Mouse (Mus musculus): ENCODE results near the gene Il17d. TPM values are rescaled to one million over a fixed set of nuclear protein-coding genes. Genes with fewer than 3 reads are reported as not detected.

Il17d gene
- total and polyA plus RNA-seq, 3 experiments, result 0.54 to 2.2 TPM; not detected in 1

- no peak for TF ChIP-seq CTCF (IDR thresholded peaks at IDR 0.05 in 2 of 3, conservative IDR thresholded peaks at IDR 0.05 in 1 of 3; ENCODE audit: control insufficient read depth in 1 of 3, insufficient read depth in 1 of 3, low read depth in 2 of 3, low read length in 3 of 3, poor library complexity in 1 of 3, severe bottlenecking in 1 of 3)
- peaks cover 0 to 4% of the 10 kb centered on the region in 2 experiments; a peak in 2 of 4 replicates for H3K4me1 ChIP-seq (ENCODE audit: control insufficient read depth in 1 of 2, insufficient read depth in 2 of 2, low read length in 2 of 2)
Observed at GRCm38 (mm10) chr14:57534961-57535360, 10.4 kb downstream of the Il17d start.

GRCm38 (mm10) chr14:57535646-57536045 lies 11.1 kb downstream of the Il17d start:
- no peak for DNase-seq (ENCODE audit: low read depth, low spot score)
- H3K9me3 ChIP-seq (replicated peaks; ENCODE audit: insufficient read depth, low read length), result no peaks in the 10 kb centered on the region
- H3K27me3 ChIP-seq (ENCODE audit: control insufficient read depth in 1 of 2, insufficient read depth in 2 of 2, low read length in 2 of 2), result no peaks in the 10 kb centered on the region
- H3K27ac ChIP-seq (ENCODE audit: control insufficient read depth, low read depth, low read length), result no peak overlapping the region
- H3K79me2 ChIP-seq (ENCODE audit: control insufficient read depth, insufficient read depth, low read length, poor library complexity), result no peaks in the 10 kb centered on the region
- no peak for TF ChIP-seq MEF2A (IDR thresholded peaks at IDR 0.05; ENCODE audit: extremely low read depth, insufficient replicate concordance, low read depth, low read length, poor library complexity, severe bottlenecking)
- TF ChIP-seq MAZ (IDR thresholded peaks at IDR 0.05; ENCODE audit: low read depth, low read length), result no peak
- TF ChIP-seq TAL1 (IDR thresholded peaks at IDR 0.05; ENCODE audit: low read length), result no peak
- TF ChIP-seq KAT2A (conservative IDR thresholded peaks at IDR 0.05; ENCODE audit: low read depth, low read length), result no peak
- no peak for TF ChIP-seq CHD2 (IDR thresholded peaks at IDR 0.05; ENCODE audit: low read length)
- TF ChIP-seq POLR2AphosphoS2 (IDR thresholded peaks at IDR 0.05; ENCODE audit: low read length), result no peak
- no peak for TF ChIP-seq RAD21 (IDR thresholded peaks at IDR 0.05; ENCODE audit: low read depth, low read length)
- TF ChIP-seq USF1 (IDR thresholded peaks at IDR 0.05; ENCODE audit: low read depth, low read length), result no peak
- TF ChIP-seq GATA1 (IDR thresholded peaks at IDR 0.05; ENCODE audit: low read depth, low read length), result no peak
- no peak for TF ChIP-seq ZNF384 (IDR thresholded peaks at IDR 0.05; ENCODE audit: low read depth, low read length)
- H3K4me3 ChIP-seq (ENCODE audit: control insufficient read depth in 1 of 2, insufficient read depth in 1 of 2, low read depth in 2 of 2, low read length in 2 of 2), result no peak overlapping the region
- no peak overlapping the region for H3K9ac ChIP-seq (ENCODE audit: control insufficient read depth, low read depth, low read length, poor library complexity, severe bottlenecking)
- no peaks in the 10 kb centered on the region for H3K36me3 ChIP-seq (ENCODE audit: control insufficient read depth in 1 of 2, insufficient read depth in 2 of 2, low read length in 2 of 2)
- H3K4me1 ChIP-seq (ENCODE audit: control insufficient read depth in 1 of 2, insufficient read depth in 2 of 2, low read length in 2 of 2), result peaks cover 0 to 4% of the 10 kb centered on the region in 2 experiments; a peak in 2 of 4 replicates

More at GRCm38 (mm10) chr14:57534961-57535360, 10.4 kb downstream of the Il17d start:
- no peaks in the 10 kb centered on the region for H3K36me3 ChIP-seq (ENCODE audit: control insufficient read depth in 1 of 2, insufficient read depth in 2 of 2, low read length in 2 of 2)
- no peaks in the 10 kb centered on the region for H3K79me2 ChIP-seq (ENCODE audit: control insufficient read depth, insufficient read depth, low read length, poor library complexity)
- no peak overlapping the region for H3K27ac ChIP-seq (ENCODE audit: control insufficient read depth, low read depth, low read length)
- H3K9me3 ChIP-seq (replicated peaks; ENCODE audit: insufficient read depth, low read length), result no peaks in the 10 kb centered on the region
- H3K9ac ChIP-seq (ENCODE audit: control insufficient read depth, low read depth, low read length, poor library complexity, severe bottlenecking), result no peak overlapping the region
- DNase-seq (ENCODE audit: low read depth, low spot score), result no peak
- no peak overlapping the region for H3K4me3 ChIP-seq (ENCODE audit: control insufficient read depth in 1 of 2, insufficient read depth in 1 of 2, low read depth in 2 of 2, low read length in 2 of 2)
- H3K27me3 ChIP-seq (ENCODE audit: control insufficient read depth in 1 of 2, insufficient read depth in 2 of 2, low read length in 2 of 2), result no peaks in the 10 kb centered on the region

GRCm38 (mm10) chr14:57536820-57537219 lies 12.2 kb downstream of the Il17d start:
- no peak for DNase-seq (ENCODE audit: low read depth, low spot score)

More at GRCm38 (mm10) chr14:57536820-57537219, 12.2 kb downstream of the Il17d start:
- Histone ChIP-seq H3K9ac (ENCODE audit: control insufficient read depth, low read depth, low read length, poor library complexity, severe bottlenecking) (no peak overlapping the region), H3K9me3 (replicated peaks; ENCODE audit: insufficient read depth, low read length) (no peaks in the 10 kb centered on the region), H3K27ac (ENCODE audit: control insufficient read depth, low read depth, low read length) (no peak overlapping the region), H3K4me1 (ENCODE audit: control insufficient read depth in 1 of 2, insufficient read depth in 2 of 2, low read length in 2 of 2) (peaks cover 0 to 4% of the 10 kb centered on the region in 2 experiments; a peak in 2 of 4 replicates), H3K27me3 (ENCODE audit: control insufficient read depth in 1 of 2, insufficient read depth in 2 of 2, low read length in 2 of 2) (no peaks in the 10 kb centered on the region), H3K79me2 (ENCODE audit: control insufficient read depth, insufficient read depth, low read length, poor library complexity) (no peaks in the 10 kb centered on the region), H3K36me3 (ENCODE audit: control insufficient read depth in 1 of 2, insufficient read depth in 2 of 2, low read length in 2 of 2) (no peaks in the 10 kb centered on the region), H3K4me3 (ENCODE audit: control insufficient read depth in 1 of 2, insufficient read depth in 1 of 2, low read depth in 2 of 2, low read length in 2 of 2) (no peak overlapping the region)
- no peak for TF ChIP-seq TCF12 (IDR thresholded peaks at IDR 0.05; ENCODE audit: low read depth, low read length)
- TF ChIP-seq POLR2AphosphoS5 (IDR thresholded peaks at IDR 0.05; ENCODE audit: borderline replicate concordance, low read depth, low read length), result no peak
- TF ChIP-seq GABPA (IDR thresholded peaks at IDR 0.05; ENCODE audit: low read depth, low read length), result no peak
- no peak for TF ChIP-seq ZNF384 (IDR thresholded peaks at IDR 0.05; ENCODE audit: low read depth, low read length)
- TF ChIP-seq MEF2A (IDR thresholded peaks at IDR 0.05; ENCODE audit: extremely low read depth, insufficient replicate concordance, low read depth, low read length, poor library complexity, severe bottlenecking), result no peak
- TF ChIP-seq KAT2A (conservative IDR thresholded peaks at IDR 0.05; ENCODE audit: low read depth, low read length), result no peak
- no peak for TF ChIP-seq TAL1 (IDR thresholded peaks at IDR 0.05; ENCODE audit: low read length)
- no peak for TF ChIP-seq MYC (IDR thresholded peaks at IDR 0.05; ENCODE audit: low read depth, low read length)
- TF ChIP-seq GATA1 (IDR thresholded peaks at IDR 0.05; ENCODE audit: low read depth, low read length), result no peak
- TF ChIP-seq USF2 (IDR thresholded peaks at IDR 0.05; ENCODE audit: borderline replicate concordance in 1 of 2, insufficient read depth in 1 of 2, low read depth in 1 of 2, low read length in 2 of 2), result no peak
- no peak for TF ChIP-seq ETS1 (IDR thresholded peaks at IDR 0.05; ENCODE audit: low read depth, low read length)
- no peak for TF ChIP-seq MXI1 (IDR thresholded peaks at IDR 0.05; ENCODE audit: low read depth, low read length)
- no peak for TF ChIP-seq POLR2A (IDR thresholded peaks at IDR 0.05; ENCODE audit: control insufficient read depth in 1 of 2, insufficient read depth in 1 of 2, low read depth in 1 of 2, low read length in 2 of 2, poor library complexity in 1 of 2)
- no peak for TF ChIP-seq JUND (IDR thresholded peaks at IDR 0.05; ENCODE audit: low read depth, low read length)
- TF ChIP-seq RCOR1 (IDR thresholded peaks at IDR 0.05; ENCODE audit: low read depth, low read length), result no peak
- TF ChIP-seq E2F4 (IDR thresholded peaks at IDR 0.05; ENCODE audit: borderline replicate concordance, low read depth, low read length), result no peak
- TF ChIP-seq RAD21 (IDR thresholded peaks at IDR 0.05; ENCODE audit: low read depth, low read length), result no peak
- TF ChIP-seq ZMIZ1 (IDR thresholded peaks at IDR 0.05; ENCODE audit: low read depth, low read length), result no peak
- TF ChIP-seq CTCF (IDR thresholded peaks at IDR 0.05 in 2 of 3, conservative IDR thresholded peaks at IDR 0.05 in 1 of 3; ENCODE audit: control insufficient read depth in 1 of 3, insufficient read depth in 1 of 3, low read depth in 2 of 3, low read length in 3 of 3, poor library complexity in 1 of 3, severe bottlenecking in 1 of 3), result no peak
- no peak for TF ChIP-seq UBTF (IDR thresholded peaks at IDR 0.05; ENCODE audit: borderline replicate concordance, insufficient read depth, low read depth, low read length)
